Mouse (Mus musculus) gastrocnemius, postnatal 4 days (tissue): ENCODE results near the gene Rasa2. TPM values are rescaled to one million over a fixed set of nuclear protein-coding genes. Genes with fewer than 3 reads are reported as not detected.
"Not testable (repeated sequence)": the region's sequence is repeated elsewhere in the genome, so short reads cannot be mapped to it uniquely, and the experiment has no call there.

Experiments used
- DNase-seq, 2 experiments: peaks; one replicate each; pipeline ENCODE4 v3.0.0; 2021 to 2022; ENCODE audit warnings: low spot score in 2 of 2, mixed read lengths in 2 of 2
- total RNA-seq, 2 experiments: library from RNA; stranded (reverse); gene quantifications; 2 replicates each; pipeline ENCODE4 v1.2.3; 2021

Rasa2 gene
- total RNA-seq, 2 experiments from 2014 or later: 9.7 to 9.8 TPM

DNA sequence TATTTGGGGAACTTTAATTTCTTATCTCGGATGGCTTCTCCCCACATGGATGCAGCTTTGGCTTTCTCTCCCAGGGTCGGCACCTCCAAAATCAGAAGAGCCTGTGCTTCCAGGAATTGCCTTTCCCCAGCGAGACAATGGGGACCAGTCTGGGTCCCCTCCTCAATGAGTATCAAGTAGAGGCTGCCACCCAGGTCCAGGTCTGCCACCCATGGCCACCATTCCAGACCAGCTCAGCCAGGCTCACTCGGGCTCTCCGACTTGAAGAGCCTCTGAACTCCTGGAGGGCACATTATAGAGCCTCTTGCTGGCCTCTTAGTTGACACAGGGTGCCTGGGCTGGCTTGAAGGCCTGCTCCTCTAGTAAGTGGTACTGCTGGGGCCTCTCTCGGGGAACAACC lies 97.9 kb downstream of the Rasa2 start:
- no peak for DNase-seq

DNA sequence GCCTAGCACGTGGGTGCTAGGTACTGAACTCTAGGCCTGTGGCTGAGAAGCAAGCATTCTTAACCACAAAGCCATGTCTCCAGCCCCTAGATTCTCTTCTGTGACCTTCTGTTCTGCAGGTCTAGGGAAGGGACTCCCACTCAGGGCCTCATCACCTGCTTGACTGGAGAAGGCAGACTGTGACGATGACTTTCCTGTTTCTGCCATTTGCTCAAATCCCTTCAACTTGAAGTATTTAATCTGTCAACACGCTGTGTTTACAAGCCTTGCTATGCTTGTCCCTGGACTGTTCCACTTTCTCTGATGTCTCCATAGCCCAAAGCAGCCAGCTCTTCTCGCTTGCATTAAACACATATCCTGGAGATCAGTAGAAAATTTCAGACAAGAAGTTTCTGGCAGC lies 98.9 kb downstream of the Rasa2 start:
- DNase-seq: no peak

DNA sequence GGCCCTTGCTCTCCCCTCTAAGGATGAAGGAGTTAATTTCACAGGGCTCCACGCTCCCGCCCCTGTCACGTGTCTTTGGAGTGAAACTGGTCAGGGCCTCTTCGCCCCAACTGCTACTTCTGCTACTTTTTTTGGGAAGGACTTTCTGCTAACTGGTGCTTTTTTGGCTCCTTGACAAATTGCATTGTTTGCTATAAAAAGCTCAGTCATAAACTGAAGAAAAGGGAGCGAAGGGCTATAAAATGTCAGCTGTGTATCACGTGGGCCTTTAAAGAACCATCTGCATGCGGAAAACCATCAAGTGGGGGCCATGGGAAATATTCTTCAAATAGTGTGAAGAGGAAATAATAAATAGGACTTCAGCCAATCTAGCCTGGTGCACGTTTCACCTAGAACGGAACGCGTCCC lies 100.7 kb downstream of the Rasa2 start:
- peak in 1 of 2 experiments; percentile 39 for DNase-seq

DNA sequence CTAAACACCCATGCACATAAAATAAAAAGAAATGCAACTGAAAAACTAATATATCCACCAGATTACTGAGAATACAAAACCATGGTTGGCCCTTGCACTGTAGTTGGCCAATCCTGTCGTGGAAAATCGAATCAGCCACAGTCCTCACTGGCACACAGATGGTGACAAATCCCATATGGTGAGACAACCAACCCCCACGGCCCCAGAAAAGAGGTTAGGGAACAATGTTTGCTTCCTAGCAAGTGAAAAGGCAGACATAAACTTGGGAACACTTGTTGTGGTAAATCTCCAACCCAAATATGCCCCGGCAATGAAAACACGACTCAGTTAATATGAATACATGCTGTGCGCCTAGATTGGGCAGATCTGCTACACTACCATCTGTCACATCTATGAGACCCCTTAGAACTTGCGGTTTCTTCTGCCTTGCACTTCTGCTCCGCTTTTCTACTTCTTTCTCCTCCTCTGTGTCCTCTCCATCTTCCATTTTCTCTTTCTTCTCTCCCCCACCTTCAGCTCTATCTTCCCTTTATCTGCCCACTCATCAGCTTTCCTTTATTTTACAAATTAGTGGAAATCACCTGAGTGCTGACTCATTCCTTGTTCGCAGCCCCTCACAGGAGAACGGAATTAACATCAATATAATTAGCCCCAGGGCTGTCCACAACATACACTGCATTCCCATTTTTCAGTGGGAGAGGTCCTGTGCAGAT lies 101.3 kb downstream of the Rasa2 start:
- no peak for DNase-seq

DNA sequence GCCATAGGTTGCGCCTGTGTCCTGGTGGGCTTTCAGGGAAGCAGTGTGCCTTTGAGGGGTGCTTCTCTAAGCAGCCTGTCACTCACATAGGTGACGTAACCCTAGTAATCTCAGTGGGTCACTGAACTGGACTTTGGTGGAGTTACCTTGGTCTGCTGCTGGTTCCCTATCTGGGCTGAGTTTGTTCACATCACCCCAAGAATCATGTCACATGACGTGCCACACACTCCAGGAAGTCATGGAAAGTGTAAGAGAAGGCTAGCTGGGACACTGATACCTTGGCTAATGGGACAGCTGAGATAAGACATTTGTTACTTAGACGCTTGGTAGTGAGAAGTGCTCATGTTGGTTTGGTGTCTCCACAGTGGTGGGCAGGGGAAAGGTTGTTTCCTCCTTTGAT lies 105.4 kb downstream of the Rasa2 start:
- no peak for DNase-seq

DNA sequence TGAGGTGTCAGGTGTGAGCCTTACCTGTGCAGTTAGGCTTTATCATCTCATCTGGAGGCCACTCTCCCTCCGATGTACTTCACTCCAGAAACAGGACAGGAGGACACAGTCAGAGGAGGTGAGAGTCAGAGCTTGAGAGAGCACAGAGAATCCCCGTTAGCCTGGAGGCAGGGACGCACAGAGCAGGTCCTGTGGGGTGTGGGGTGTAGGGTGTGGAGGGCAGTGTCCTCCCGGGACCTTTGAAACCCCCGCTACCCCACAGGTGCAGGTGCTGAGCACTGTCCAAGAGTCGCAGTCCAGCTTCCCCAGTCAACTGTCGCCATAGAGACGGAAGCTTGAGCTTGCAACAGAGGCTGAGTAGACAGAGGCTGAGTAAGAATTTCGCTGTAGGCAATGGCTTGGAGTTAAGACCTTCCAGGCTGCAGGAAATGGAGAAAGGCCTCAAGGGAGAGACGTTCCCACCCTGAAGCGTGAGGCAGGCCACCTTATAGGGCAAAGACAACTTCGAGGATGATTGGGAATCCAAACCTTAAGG lies 106.4 kb downstream of the Rasa2 start, which contains the start of gene Gm28729:
Gm28729 (minus strand) TSS at position 293 of the 535 bp plus-strand sequence.
- DNase-seq: no peak

DNA sequence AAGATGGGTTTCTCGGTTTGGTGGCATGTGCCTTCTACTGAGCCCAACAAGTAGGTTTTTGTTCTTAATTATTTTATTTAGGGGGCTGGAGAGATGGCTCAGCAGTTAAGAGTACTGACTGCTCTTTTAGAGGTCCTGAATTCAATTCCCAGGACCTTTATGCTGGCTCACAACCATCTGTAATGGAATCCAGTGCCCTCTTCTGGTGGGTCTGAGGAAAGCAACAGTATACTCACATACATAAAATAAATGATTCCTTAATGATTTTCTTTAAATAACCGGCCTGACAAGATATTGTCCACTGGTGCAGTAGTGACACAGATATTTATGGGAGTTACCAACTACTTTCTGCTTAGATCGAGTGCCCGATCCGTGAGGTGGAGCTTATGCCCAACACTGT lies 108.3 kb downstream of the Rasa2 start:
- no peak for DNase-seq

DNA sequence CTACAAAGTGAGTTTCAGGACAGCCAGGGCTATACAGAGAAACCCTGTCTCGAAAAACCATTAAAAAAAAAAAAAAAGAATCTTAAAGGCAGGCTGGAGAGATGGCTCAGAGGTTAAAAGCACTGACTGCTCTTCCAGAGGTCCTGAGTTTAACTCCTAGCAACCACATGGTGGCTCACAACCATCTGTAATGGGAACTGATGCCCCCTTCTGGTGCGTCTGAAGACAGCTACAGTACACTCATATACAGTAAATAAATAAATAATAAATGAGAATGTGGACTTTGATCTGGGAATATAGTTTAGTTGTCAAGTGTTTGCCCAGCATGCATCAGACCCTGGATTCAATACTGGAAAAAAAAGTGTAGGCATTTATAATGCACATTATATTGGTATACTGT lies 109.8 kb downstream of the Rasa2 start:
- not testable (repeated sequence) for DNase-seq

DNA sequence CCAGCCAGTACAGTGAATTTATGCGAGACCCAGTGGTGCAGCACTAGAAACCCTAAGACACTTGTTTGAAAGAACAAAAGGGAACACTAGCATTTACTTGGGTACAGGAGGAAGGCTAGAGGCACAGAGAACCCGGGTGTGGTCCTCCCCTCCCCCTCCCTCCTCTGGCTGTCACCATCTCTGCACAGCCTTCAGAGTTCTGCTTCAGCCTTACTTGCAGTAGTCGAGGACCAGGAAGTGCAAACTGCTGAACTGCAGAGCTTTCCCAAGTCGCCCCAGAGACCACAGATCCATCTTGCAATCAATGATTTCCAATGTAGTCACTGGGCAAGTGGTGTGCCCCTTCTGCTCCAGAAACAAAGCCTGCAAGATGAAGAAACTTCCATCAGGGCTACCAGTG lies 114.0 kb downstream of the Rasa2 start:
- DNase-seq: no peak

DNA sequence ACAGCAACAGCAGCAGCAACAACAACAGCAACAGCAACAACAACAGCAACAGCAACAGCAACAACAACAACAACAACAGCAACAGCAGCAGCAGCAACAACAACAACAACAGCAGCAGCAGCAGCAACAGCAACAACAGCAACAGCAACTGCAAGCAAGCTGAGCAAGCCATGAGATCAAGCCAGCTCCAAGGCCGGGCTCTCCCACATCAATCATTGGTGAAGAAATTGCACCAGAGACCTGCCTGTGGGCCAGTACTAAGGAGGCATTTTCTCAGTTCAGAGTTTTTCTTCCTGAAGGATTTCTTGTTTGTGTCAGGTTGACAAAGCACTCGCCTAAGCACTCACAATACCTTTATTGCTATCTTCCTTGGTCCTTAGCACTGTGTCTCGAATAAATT lies 114.6 kb downstream of the Rasa2 start:
- DNase-seq: no peak

DNA sequence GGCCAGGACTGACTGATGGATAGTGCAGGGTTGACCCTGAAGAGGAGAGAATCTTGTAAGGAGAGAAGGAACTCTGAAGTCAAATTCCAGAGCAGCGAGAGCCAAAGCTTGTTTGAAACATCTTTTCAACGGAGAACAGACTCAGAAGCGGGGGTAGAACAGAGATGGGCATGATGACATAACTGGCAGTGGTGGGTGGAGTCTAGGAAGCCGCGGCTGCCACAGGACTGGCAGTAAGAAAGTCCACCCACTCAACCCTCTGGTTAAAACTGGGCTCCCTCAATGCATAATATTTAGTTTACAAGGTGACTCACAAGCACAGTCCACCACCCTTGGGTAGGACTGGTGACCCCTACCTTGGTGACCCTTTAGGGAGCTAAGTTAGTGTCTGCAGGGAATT lies 115.7 kb downstream of the Rasa2 start:
- DNase-seq: no peak

DNA sequence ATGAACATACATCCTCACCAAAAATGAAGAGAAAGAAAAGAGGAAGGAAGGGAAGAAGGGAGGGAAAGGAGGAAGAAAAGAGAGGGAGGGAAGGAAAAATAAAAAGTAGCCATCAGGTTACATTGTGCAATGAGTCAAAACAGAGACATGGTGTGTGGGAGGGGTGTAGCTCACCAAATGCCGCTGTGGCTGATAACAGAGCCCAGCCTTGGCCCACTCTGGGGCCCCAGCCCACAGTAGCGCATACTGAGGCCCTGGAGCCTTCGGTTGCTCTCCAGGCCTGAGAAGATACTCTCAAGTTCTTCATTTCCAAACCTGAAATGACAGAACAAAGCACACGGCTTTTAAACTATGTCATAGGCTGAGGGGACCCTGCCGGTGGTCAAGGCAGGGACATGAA lies 117.1 kb downstream of the Rasa2 start:
- DNase-seq: no peak

DNA sequence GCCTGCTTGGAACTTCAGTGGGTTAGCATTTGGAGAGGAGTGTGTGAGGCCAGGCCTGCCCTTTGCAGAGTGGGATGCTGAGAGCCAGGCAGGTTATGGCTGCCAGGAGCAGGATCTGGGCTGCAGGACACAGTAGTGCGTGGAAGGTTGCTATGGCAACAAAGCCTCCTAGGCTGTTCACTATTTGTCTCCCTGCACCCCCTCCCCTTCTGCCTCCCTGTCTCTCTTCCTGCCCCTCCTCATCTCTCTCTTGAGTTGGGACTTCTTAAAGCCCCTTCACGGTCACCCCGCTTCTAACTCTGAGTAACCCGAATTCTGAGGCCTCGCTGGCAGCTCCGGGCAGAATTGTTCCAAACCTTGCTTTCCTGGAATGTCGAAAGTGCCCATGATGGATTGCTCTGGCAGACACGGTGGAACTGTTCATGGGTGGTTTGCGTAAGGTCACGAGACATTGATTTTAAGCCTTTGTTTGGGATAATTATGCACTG lies 125.4 kb downstream of the Rasa2 start:
- peak in 1 of 2 experiments; percentile 34 for DNase-seq

DNA sequence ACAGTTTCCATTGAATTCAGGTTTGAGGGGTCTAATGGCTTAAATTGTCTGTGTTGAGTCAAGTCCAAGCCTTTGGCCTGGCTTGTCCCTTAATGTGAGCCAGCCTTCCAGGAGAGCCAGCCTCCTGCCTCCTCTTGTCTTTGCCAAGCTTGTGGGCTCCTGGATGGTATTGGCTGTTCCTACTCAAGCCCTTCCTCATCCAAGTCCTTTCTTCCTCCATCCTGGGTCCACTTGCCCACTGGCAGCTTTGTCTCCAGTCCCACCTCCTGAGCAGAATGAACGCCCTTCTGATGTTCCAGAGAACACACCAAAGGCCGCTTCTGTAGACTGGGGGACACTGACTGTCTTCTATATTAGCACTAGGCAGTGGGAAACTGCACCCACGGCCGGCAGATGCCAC lies 126.3 kb downstream of the Rasa2 start:
- no peak for DNase-seq

DNA sequence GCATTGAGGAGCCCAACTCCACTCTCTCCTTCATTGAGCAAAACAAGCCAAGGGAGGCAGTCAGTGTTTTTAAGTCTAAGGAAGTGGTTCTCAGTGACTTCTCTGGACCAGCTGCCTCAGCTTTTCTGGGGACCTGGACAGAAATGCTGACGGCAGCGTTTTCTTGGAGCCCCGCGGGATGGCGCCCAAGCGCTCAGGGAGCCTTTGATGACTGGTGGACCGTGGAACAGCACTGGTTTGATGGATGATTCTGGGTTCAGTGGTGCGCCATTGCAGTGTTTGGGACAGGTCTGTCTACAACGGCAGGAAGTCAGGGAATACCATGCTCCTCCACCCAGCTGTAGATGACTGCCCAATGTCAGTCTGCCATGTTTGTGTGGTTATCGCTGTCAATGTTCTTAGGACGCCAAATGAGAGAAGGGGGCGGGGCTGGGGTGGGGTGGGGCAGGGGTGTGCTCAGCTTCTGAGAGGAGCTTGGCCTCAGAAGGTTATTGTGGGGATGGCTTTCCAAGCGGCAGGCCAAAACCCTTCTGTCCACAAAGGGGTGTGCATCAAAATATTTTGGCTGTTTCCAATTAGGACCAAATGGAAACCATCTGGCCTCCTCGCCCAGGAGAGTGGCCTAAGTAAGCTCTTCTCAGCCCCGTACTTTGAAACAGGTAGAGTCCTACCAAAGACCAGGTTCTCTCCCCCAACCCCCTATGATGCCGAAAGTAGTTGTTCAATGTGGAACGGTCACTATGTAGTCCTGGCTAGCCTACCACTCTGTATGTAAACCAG lies 127.1 kb downstream of the Rasa2 start:
- DNase-seq: no peak

DNA sequence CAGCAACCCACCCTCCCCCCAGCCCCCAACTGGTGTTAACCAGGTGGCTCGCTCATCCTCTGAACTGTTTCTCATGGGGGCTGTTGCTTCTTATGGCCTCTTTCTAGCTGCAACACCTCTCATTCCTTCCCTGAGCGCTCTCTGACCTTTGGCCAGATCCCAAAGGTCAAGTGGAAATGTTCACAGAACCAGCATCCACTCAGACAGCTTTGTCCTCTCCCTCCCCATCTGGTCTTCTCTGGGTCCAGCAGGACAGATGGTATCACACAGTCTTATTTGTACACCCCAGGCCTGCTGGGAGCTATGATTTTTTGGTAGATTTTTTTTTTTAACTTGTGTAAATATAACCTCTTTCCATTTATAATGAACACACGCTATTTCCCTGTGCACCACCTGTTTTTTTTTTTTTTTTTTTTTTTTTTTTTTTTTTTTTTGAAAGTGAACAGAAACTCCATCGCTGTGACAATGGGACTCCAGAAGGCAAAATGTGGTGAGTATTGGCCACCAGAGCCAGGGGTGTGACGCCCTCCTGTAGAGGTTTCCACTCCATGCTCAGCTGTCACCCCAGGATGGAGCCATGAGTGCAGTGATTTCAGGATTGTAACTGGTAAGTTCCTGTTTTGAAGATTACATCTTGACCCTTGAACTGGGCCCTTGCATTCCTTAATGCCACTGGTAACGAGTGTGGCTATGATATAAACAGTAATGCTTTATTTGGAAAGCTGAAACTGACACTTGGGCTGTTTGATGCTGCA lies 128.4 kb downstream of the Rasa2 start:
- DNase-seq: no peak

DNA sequence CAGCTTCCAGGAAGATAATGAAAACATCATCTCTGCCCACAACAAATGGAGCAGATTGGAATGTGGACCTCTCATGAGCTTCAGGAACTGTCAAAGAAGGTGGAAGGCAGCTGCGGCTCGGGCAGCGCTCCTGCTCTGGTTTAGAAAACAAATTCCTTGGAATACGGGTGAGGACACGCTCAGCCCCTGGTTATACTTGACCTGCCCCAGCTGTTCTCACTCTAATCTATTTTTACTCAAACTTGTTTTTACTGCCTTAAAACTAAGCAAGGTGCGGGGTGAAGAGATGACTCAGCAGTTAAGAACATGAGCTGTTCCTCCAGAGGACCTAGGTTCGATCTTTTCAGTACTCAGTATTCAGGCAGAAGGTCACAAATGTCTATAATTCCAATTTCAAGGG lies 130.2 kb downstream of the Rasa2 start:
- no peak for DNase-seq

DNA sequence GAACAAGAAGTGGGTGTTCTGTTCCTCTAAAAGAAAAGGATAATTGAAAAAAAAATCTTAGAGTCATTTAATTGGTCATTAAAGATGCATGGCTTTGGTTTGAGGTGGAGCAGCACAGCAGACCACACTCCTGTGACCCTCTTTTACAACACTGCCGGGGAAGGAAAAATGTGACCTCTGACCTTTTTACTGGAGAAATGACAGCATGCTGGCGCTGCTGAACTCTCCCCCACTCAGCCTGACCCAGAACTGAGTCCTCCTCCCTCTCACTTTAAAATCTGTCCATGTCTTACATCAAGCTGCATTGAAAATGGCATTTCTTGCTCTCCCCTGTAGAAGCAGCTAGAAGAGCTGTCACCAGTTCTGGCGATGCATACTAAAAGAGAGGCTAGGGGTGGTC lies 138.2 kb downstream of the Rasa2 start:
- no peak for DNase-seq

DNA sequence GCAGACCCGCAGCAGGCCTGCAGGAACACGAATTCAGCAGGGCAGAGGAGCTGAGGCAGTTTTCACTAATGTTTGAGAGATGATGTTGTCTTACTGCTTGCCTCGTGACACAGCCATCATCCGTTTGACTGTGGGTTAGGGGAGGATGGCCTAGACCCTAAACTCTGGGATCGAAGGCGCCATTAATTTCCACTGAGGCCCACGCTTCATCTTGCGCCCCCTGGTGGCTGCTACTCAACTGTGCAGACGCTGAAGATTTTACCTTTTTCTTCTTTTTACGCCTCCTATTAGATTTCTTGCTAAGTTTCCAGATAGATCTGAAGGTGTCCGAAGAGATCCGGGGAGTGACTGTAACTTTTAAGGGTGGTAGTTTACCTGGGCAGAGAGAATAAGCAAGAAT lies 139.6 kb downstream of the Rasa2 start:
- DNase-seq: peak in 1 of 2 experiments; percentile 37
